Mouse (Mus musculus) liver, postnatal 0 days (tissue): ENCODE measurements at regions not wholly inside any gene's neighbourhood (a gene's known extent, or its start where the extent isn't known, plus 50 kb on each side); places are given as distances from the start of the nearest gene placed in this dataset.

ENCODE experiments used
- CTCF ChIP-seq: sonication (generic); IDR thresholded peaks from 2 replicates; pipeline ENCODE4 v1.5.1; 2016; ENCODE audit warnings: antibody characterized with exemption, low read depth
- EP300 ChIP-seq: IDR thresholded peaks from 2 replicates; pipeline ENCODE4 v1.6.1; 2016; ENCODE audit warnings: antibody characterized with exemption, low read depth, mild to moderate bottlenecking

GRCm38 (mm10) chr14:61918113-61918512, 310.9 kb downstream of the Kcnrg start:
- TF ChIP-seq CTCF (no peak), EP300 (no peak)
